Mouse (Mus musculus): Measurements from ENCODE around the gene Lmo7.

DNA sequence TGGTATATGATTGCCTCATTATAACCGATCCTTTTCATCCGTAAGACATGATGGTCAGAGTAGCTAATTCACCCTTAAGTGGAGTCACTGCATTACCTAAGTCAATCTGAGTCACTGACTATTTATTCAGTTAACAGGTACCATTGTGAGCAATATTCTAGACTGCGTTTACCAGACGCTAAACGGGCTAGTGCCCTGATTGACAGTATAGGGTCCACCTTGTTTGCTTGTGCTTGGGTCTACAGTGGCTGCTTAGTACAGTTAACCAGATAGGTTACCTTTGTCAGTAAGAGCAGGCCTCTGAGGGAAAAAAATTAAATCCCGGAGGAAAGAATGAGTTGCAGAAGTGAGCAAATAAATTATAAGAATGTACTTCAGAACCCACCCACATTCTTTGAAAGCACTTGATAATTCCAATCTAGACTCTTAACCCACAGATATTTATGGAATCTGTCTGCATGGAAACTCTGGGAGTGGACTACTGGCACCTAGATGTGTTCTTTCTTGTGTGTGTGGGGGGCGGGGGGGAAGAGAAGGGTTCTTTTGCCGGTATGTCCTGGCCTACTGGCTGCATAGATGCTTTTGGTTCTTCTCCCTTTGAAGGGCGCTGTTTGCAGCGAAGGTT, 64.9 kb downstream of the Lmo7 start:
- TF ChIP-seq CTCF (IDR thresholded peaks at IDR 0.05; ENCODE audit: insufficient read depth, low read length) (no peak), POLR2A (IDR thresholded peaks at IDR 0.05; ENCODE audit: borderline replicate concordance, extremely low read depth, low read depth, low read length) (no peak)
